Mouse (Mus musculus) kidney, adult 2 months (tissue): Measurements from ENCODE around the gene Abcc4.

Experiments used
- CTCF ChIP-seq: fragments of 200-500 bp; conservative IDR thresholded peaks from 2 replicates; pipeline ENCODE4 v1.5.1; 2011; ENCODE audit warnings: low read depth, mild to moderate bottlenecking, control low read depth, low read length, moderate library complexity, mixed read lengths; ENCODE audit not compliant: insufficient read depth, insufficient read length
- POLR2A ChIP-seq: fragments of 200-500 bp; IDR thresholded peaks from one replicate; pipeline ENCODE4 v1.6.1; 2011; ENCODE audit warnings: low read depth, low read length, control low read depth

- TF ChIP-seq POLR2A (no peak), CTCF (no peak)
Measured at GRCm38 (mm10) chr14:118750505-118751192, 44.6 kb upstream of the Abcc4 start.
